In the genomic region with DNA sequence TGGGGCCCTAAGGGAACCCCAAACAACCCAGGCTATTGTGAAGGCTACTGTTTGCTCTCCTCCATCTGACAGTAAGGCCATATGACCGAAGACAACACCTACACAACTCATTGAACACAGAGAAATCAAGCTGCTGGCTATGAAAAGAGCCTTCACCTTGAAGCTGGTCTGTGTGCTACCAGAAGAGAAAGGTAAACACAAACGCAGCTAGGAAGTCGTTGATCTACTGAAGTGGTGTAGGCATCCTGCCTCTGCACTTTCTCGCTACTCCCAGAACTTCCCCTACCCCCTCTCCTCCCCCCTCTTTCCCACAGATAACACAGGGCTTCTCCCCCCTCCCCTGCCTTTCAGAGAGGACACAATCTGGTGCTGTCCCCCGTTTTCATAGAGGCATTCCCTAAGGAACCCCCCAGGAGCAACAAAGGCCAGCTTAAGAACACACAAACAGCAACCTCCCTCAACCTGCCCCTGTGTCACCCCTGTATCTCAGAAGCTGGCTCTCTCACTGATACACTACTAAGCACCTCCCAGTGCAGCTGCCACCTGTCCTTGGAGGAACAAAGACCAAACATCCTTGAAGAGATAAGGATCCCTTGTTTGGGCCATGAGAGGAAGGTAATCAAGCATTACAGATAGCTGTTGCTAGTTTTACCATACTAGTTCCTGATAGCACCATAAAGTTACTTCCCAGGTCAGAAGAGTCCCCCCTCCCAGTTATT, we compare ENCODE assay signal across 19 mouse cellular contexts.
"Had no signal": no experiment of that assay in that cellular context is flagged by ENCODE, and none has a peak within 500 bp of the region (broad histone marks: within the 10 kb centered on the region; RNA-seq: fewer than 3 reads in every experiment).

No protein-coding gene starts in this region.

- H3K4me2 ChIP-seq: lung, embryonic 14.5 days; midbrain, embryonic 11.5 days; midbrain, embryonic 15.5 days; neural tube, embryonic 13.5 days; neural tube, embryonic 15.5 days; stomach, embryonic 15.5 days had no signal

- H3K4me1 ChIP-seq: megakaryocyte, embryonic 14.5 days; midbrain, embryonic 15.5 days; neural tube, embryonic 13.5 days; neural tube, embryonic 15.5 days; stomach, embryonic 15.5 days had no signal

- DNase-seq: lung, adult 18-20 months; lung, embryonic 14.5 days; lung, postnatal 10 days; lung, postnatal 36 days; retina, postnatal 1 day; right cerebral cortex, adult 18-20 months; right cerebral cortex, postnatal 25 days; right cerebral cortex, postnatal 4 days; thymus, adult 2 months; thymus, postnatal 25 days; thymus, postnatal 4 days had no signal

- H3K4me3 ChIP-seq: megakaryocyte, embryonic 14.5 days; midbrain, embryonic 15.5 days; neural tube, embryonic 13.5 days; neural tube, embryonic 15.5 days; stomach, embryonic 15.5 days had no signal

- H3K9ac ChIP-seq: lung, embryonic 14.5 days; midbrain, embryonic 15.5 days; neural tube, embryonic 13.5 days; neural tube, embryonic 15.5 days; stomach, embryonic 15.5 days had no signal

- H3K27ac ChIP-seq: macrophage; midbrain, embryonic 15.5 days; neural tube, embryonic 13.5 days; neural tube, embryonic 15.5 days; stomach, embryonic 15.5 days; stomach, postnatal 0 days had no signal

- H3K9me3 ChIP-seq: midbrain, embryonic 15.5 days; neural tube, embryonic 15.5 days; stomach, embryonic 15.5 days had no signal

- H3K27me3 ChIP-seq: megakaryocyte, embryonic 14.5 days; midbrain, embryonic 15.5 days; neural tube, embryonic 13.5 days; neural tube, embryonic 15.5 days; stomach, embryonic 15.5 days had no signal

- ATAC-seq: midbrain, embryonic 15.5 days had no signal

- H3K36me3 ChIP-seq: midbrain, embryonic 15.5 days; neural tube, embryonic 13.5 days; neural tube, embryonic 15.5 days; stomach, embryonic 15.5 days had no signal
